Mouse (Mus musculus) midbrain, embryonic 15.5 days (tissue): Measurements from ENCODE around the gene Prkg1. TPM values are rescaled to one million over a fixed set of nuclear protein-coding genes. Genes with fewer than 3 reads are reported as not detected.

Experiments
- ATAC-seq: fragments of 200-750 bp; cut with Nextera tagmentation; replicated peaks from 2 replicates; pipeline ENCODE4 v1.8.0; 2017; ENCODE audit warnings: moderate TSS enrichment
- H3K27ac ChIP-seq: fragments of 300-500 bp; sonication (generic); 2 replicates; pipeline ENCODE4 v1.5.1; 2015; ENCODE audit warnings: mild to moderate bottlenecking, inconsistent platforms
- H3K27me3 ChIP-seq: fragments of 300-500 bp; sonication (generic); replicated peaks from 2 replicates; pipeline ENCODE4 v1.6.1; 2015; ENCODE audit warnings: inconsistent platforms
- H3K36me3 ChIP-seq: fragments of 300-500 bp; sonication (generic); replicated peaks from 2 replicates; pipeline ENCODE4 v1.6.1; 2015; ENCODE audit warnings: inconsistent platforms
- H3K4me1 ChIP-seq: fragments of 300-500 bp; sonication (generic); 2 replicates; pipeline ENCODE4 v1.6.1; 2015; ENCODE audit warnings: inconsistent platforms
- H3K4me2 ChIP-seq: fragments of 300-500 bp; sonication (generic); 2 replicates; pipeline ENCODE4 v1.6.1; 2015; ENCODE audit warnings: inconsistent platforms, mild to moderate bottlenecking, moderate library complexity
- H3K4me3 ChIP-seq: fragments of 300-500 bp; sonication (generic); 2 replicates; pipeline ENCODE4 v1.5.1; 2015; ENCODE audit warnings: mild to moderate bottlenecking, inconsistent platforms
- H3K9ac ChIP-seq: fragments of 300-500 bp; sonication (generic); 2 replicates; pipeline ENCODE4 v1.6.1; 2015; ENCODE audit warnings: mild to moderate bottlenecking, inconsistent platforms
- H3K9me3 ChIP-seq: fragments of 300-500 bp; sonication (generic); 2 replicates; pipeline ENCODE4 v1.6.1; 2016; ENCODE audit warnings: inconsistent platforms
- WGBS: fragments of 180-500 bp; shearing (Covaris S2); methylation state at CpG from one replicate; pipeline ENCODE4 v1.1.7; 2015; ENCODE audit warnings: mixed read lengths; 5-methylcytosine and 5-hydroxymethylcytosine counted together
- polyA plus RNA-seq: library from polyadenylated mRNA; unstranded; fragments of >200 nt; fragmentation: Nextera tagmentation; extraction: Ambion mirVana; gene quantifications from 2 replicates; pipeline ENCODE4 v1.2.1, GENCODE M21; 2015

Prkg1 gene
- polyA plus RNA-seq, 1 experiment from 2014 or later: 4.3 TPM

DNA sequence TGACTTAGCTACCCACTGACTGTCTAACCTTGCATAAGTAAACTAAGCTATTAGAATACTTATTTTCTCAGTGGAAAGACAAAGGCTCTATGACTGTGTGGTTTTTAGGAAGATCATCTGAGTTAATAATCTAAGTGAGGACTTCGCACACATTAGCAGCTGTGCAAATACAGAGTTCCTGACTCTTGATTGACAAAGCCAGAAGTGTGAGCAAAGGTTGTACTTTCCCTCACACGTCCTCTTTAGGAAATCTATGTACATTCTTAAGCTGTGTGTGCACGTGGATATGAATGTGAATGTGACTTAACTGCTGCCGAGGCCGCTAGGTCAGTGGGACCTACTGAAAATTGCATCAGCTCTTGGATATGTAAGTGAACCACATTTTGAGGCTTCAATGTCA lies 738.0 kb downstream of the Prkg1 start:
- Histone ChIP-seq H3K4me1 (no peaks in the 10 kb centered on the region), H3K36me3 (no peaks in the 10 kb centered on the region), H3K9ac (no peak overlapping the region), H3K9me3 (no peaks in the 10 kb centered on the region), H3K4me2 (no peak overlapping the region), H3K27ac (no peak overlapping the region), H3K4me3 (no peak overlapping the region), H3K27me3 (no peaks in the 10 kb centered on the region)
- 82% methylated on average over 5 of the region's 5 CpGs for WGBS
- no peak for ATAC-seq

DNA sequence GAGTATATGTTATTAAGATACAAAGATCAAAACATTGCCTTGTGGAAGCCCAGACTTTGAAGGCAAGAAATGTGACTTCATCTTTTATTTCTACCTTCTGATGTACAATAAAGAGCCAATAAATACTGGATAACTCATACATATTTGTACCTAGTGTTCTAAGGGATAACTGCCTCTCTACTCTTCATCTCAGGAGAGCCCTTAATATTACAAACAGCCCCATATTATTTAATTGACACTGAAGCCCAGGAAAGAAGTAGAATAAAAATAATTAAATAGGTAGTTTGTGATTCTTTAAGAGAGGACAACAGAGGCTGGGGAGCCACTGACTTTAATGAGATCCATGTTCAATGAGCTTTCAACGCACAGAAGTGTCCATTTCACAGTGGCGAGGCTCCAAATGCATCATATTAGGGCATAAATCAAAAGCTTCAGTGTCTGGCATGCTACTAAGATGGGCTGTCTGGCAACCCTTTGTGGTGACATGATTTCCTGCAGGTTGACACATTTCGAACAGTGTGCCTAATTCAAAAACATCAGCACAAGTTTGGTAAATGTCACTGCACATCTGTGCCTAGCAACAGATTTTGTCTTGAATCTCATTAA lies 753.2 kb downstream of the Prkg1 start:
- Histone ChIP-seq H3K27me3 (no peaks in the 10 kb centered on the region), H3K27ac (no peak overlapping the region), H3K4me1 (no peaks in the 10 kb centered on the region), H3K4me3 (no peak overlapping the region), H3K9ac (no peak overlapping the region), H3K4me2 (no peak overlapping the region), H3K36me3 (no peaks in the 10 kb centered on the region), H3K9me3 (no peaks in the 10 kb centered on the region)
- WGBS: 68% methylated on average over 3 of the region's 3 CpGs
- no peak for ATAC-seq

DNA sequence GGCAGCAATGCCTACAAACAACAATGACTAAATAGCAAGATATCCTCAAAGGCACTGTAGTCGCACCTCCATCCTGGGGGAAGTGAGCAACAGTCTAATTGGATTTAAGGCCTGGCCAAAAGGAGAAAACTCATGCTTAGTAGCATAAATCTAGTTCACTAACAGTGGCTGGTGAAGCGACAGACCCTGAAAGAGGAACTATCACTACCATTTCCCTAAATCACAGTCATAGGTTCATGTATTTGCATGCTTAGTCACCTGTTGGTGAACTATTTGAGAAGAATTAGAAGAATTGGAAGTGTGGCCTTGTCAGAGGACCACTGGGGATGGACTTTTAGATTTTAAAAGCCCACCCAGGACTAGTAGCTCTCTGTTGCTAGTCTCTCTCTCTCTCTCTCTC lies 766.3 kb downstream of the Prkg1 start:
- ATAC-seq: no peak

DNA sequence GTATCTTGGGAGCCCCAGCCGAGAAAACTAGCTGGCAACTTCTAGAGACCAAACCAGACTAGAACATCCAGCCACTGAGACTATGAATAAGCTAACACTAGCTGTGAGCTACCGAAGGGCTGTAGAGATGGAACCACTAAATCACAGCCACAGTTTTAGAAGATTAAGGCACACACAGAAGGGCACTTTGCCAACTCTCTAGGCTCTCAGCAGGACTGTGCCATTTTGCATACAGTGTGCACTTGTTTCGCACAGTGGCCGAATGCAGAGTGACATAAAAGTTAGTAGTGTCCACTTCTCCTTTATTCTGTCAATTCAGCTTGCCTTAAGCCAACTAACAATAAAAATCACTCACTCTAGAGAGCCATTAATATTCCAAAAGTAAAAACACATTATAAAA lies 774.4 kb downstream of the Prkg1 start:
- no peak overlapping the region for H3K9ac ChIP-seq
- H3K9me3 ChIP-seq: no peaks in the 10 kb centered on the region
- H3K4me3 ChIP-seq: no peak overlapping the region
- H3K27ac ChIP-seq: no peak overlapping the region
- WGBS: 54% methylated on average over 4 of the region's 4 CpGs
- no peaks in the 10 kb centered on the region for H3K36me3 ChIP-seq
- H3K4me2 ChIP-seq: no peak overlapping the region
- no peaks in the 10 kb centered on the region for H3K27me3 ChIP-seq
- no peaks in the 10 kb centered on the region for H3K4me1 ChIP-seq
- ATAC-seq: 0 out of 2 replicates have a peak, but pooled peaks have one; percentile 50

More for the DNA sequence above, 766.3 kb downstream of the Prkg1 start:
- no peaks in the 10 kb centered on the region for H3K27me3 ChIP-seq
- 90% methylated on average over 2 of the region's 2 CpGs for WGBS
- H3K9me3 ChIP-seq: no peaks in the 10 kb centered on the region
- H3K4me3 ChIP-seq: no peak overlapping the region
- H3K4me1 ChIP-seq: no peaks in the 10 kb centered on the region
- no peak overlapping the region for H3K27ac ChIP-seq
- no peak overlapping the region for H3K9ac ChIP-seq
- no peak overlapping the region for H3K4me2 ChIP-seq
- H3K36me3 ChIP-seq: no peaks in the 10 kb centered on the region

DNA sequence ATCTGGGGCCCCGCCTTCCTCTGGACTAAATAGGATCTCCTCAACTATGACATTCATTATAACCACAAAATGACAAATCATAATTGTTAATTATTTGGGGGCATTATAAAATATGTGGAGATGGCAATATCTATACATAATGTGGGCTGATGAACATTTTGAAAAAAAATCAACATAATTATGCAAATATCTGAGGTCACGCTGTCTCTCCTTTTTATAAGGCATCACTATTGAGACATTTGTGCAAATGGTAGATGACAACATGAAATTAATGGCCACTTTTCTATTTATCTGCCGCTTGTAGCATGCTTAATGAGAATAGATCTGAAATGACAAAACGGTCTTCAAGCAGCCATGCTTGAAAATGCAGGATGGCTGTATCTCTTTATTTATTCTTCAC lies 782.4 kb downstream of the Prkg1 start:
- Histone ChIP-seq H3K27ac (no peak overlapping the region), H3K9ac (no peak overlapping the region), H3K9me3 (no peaks in the 10 kb centered on the region), H3K4me2 (no peak overlapping the region), H3K36me3 (no peaks in the 10 kb centered on the region), H3K4me3 (no peak overlapping the region), H3K4me1 (no peaks in the 10 kb centered on the region), H3K27me3 (no peaks in the 10 kb centered on the region)
- 74% methylated on average over 4 of the region's 4 CpGs for WGBS
- no peak for ATAC-seq

DNA sequence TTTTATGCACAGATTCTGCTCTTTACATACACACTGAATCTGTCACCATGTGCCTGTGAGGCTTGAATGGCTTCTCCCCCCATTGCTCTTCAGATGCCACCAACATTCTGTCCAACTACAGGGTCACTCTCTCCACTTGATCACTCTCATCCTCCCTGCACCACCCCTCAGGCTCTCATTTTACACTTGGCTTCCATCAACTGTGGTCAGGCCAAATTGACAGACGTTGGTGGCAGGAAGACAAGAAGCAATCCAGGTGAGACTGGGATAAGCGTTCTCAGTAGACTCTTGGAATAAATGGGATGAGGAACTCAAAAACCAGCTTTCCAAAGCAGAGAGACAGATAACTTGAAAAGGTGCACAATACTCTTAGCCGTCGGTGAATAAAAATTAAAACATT lies 786.7 kb downstream of the Prkg1 start:
- 91% methylated on average over 4 of the region's 4 CpGs for WGBS
- Histone ChIP-seq H3K4me2 (no peak overlapping the region), H3K36me3 (no peaks in the 10 kb centered on the region), H3K9me3 (no peaks in the 10 kb centered on the region), H3K27me3 (no peaks in the 10 kb centered on the region), H3K4me1 (no peaks in the 10 kb centered on the region), H3K4me3 (no peak overlapping the region), H3K27ac (no peak overlapping the region), H3K9ac (no peak overlapping the region)
- no peak for ATAC-seq

DNA sequence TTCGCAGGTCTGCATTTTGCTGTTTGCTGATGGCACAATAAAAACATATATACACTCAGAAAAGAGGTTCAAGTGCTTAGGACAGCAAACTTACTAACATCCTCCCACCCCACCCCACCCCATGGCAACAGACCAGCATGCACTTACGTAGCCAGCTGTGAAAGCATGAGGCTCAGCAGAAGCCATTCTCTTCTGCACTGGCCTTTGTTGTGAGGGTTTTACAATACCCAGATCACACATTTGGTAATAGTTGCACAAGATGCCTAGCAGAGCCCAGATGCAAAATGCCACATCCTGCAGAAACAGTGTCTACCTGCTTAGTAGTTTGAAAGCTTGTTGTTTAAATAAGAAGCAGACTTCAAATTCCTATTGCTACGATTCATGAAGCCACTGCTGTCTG lies 814.2 kb downstream of the Prkg1 start:
- no peak for ATAC-seq
- WGBS: 70% methylated on average over 3 of the region's 3 CpGs

DNA sequence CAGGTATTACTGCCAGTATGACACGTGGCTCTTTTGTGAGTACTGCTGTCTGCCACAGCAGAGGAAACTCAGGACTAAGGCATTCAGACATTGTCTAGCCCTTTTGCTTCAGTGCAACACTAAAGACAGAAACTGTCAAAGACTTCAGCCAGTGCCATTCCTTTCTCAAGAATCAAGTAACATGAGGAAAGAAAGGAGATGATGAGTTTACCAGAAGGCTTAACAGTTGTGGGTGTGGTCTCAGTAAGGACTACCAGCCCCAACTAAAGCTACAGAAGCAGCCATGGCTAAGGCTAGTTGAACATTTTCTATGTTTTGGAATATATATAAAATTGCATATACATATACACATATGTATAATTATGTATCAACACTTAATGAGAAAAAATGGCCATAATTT lies 816.6 kb downstream of the Prkg1 start:
- Histone ChIP-seq H3K4me2 (no peak overlapping the region), H3K9me3 (no peaks in the 10 kb centered on the region), H3K4me3 (no peak overlapping the region), H3K36me3 (no peaks in the 10 kb centered on the region), H3K4me1 (no peaks in the 10 kb centered on the region), H3K27me3 (no peaks in the 10 kb centered on the region), H3K27ac (no peak overlapping the region), H3K9ac (no peak overlapping the region)
- WGBS: 73% methylated on average over 1 of the region's 1 CpGs
- ATAC-seq: no peak

More for the DNA sequence above, 814.2 kb downstream of the Prkg1 start:
- Histone ChIP-seq H3K4me1 (no peaks in the 10 kb centered on the region), H3K27ac (no peak overlapping the region), H3K4me3 (no peak overlapping the region), H3K9ac (no peak overlapping the region), H3K4me2 (no peak overlapping the region), H3K9me3 (no peaks in the 10 kb centered on the region), H3K36me3 (no peaks in the 10 kb centered on the region), H3K27me3 (no peaks in the 10 kb centered on the region)

DNA sequence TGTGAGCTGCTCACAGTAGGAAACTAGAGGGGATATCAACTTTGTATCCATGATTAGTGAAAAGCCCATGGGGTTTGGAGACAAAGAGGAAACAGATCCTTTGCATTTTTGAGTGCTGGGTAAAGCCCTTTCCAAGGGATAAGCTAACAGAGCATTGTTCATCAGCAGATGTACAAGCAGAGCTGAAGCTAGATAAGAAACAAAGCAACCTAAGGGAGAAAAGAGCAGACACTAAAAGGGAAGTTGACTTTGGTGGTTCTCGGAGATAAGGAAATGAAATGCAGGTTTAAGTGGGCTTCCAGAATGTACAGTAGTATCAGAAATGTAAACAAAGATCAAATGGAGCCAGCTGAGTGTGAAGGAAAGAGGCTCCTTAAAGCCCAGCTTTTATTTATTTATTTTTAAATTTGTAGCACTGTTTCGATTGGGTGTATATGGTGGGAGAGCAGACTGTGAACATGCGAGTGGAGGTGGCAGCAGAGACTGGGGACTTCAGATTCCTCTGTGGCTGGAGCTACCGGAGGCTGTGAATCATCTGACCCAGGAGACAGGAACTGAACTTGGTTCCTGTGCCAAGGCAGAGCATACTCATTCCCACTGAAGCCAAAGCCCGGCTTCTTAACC lies 822.4 kb downstream of the Prkg1 start:
- H3K4me2 ChIP-seq: no peak overlapping the region

DNA sequence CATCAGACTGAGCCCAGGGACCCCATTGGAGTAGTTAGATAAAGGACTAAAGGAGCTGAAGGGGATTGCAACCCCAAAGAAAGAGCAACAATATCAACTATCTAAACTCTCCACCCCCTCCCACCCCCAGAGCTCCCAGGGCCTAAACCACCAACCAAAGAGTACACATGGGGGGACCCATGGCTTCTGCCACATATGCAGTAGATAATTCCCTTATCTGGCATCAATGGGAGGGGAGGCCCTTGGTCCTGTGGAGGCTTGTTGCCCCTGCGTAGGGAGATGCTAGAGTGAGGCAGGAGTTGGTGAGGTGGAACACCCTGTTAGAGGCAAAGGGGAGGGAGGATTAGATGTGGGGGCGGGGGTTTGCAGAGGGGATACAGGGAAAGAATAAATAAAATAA lies 826.8 kb downstream of the Prkg1 start:
- 76% methylated on average over 2 of the region's 2 CpGs for WGBS
- no peaks in the 10 kb centered on the region for H3K9me3 ChIP-seq
- no peak overlapping the region for H3K4me2 ChIP-seq
- no peak overlapping the region for H3K27ac ChIP-seq
- H3K36me3 ChIP-seq: no peaks in the 10 kb centered on the region
- no peak for ATAC-seq
- H3K9ac ChIP-seq: no peak overlapping the region
- H3K4me1 ChIP-seq: no peaks in the 10 kb centered on the region
- no peaks in the 10 kb centered on the region for H3K27me3 ChIP-seq
- H3K4me3 ChIP-seq: no peak overlapping the region

More for the DNA sequence above, 822.4 kb downstream of the Prkg1 start:
- ATAC-seq: no peak
- Histone ChIP-seq H3K4me3 (no peak overlapping the region), H3K27me3 (no peaks in the 10 kb centered on the region), H3K9ac (no peak overlapping the region), H3K36me3 (no peaks in the 10 kb centered on the region), H3K4me1 (no peaks in the 10 kb centered on the region), H3K9me3 (no peaks in the 10 kb centered on the region), H3K27ac (no peak overlapping the region)
- WGBS: 52% methylated on average over 5 of the region's 5 CpGs

DNA sequence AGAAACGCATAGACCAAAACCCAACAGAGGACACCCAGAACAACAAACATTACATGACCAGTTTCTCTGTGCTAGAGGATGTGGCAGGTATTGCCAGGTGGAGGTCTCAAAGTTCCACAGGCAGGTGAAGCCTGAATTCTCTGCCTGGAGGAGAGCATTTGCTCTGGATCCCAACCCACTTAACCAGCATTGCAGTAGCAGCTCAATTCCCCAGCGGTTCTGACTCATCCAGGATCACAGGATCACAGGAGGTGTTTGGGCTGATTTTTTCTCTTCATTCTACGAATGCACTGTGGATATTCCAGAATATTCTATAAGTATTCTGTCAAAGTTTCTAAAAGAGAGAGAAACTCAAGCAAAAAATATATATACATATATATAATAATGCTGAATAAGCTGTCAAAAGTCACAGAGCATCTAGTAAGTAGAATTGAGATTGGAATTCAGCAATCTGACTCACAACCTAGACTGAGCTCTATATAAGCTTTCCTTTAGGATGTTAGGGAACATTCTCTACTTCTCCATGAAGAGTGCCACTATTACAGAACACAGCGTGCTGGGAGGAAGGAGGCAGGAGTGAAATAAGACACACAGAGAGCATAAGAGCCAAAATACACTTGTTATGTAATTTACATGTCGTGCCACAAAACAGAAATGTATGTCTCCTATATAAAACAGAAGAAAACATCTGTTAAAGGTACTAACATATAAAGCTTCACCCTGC lies 833.2 kb downstream of the Prkg1 start:
- no peak overlapping the region for H3K4me3 ChIP-seq
- no peak for ATAC-seq
- H3K4me2 ChIP-seq: no peak overlapping the region
- no peaks in the 10 kb centered on the region for H3K4me1 ChIP-seq
- no peaks in the 10 kb centered on the region for H3K27me3 ChIP-seq
- no peak overlapping the region for H3K9ac ChIP-seq
- no peak overlapping the region for H3K27ac ChIP-seq
- no peaks in the 10 kb centered on the region for H3K36me3 ChIP-seq
- 93% methylated on average over 5 of the region's 5 CpGs for WGBS
- H3K9me3 ChIP-seq: no peaks in the 10 kb centered on the region

DNA sequence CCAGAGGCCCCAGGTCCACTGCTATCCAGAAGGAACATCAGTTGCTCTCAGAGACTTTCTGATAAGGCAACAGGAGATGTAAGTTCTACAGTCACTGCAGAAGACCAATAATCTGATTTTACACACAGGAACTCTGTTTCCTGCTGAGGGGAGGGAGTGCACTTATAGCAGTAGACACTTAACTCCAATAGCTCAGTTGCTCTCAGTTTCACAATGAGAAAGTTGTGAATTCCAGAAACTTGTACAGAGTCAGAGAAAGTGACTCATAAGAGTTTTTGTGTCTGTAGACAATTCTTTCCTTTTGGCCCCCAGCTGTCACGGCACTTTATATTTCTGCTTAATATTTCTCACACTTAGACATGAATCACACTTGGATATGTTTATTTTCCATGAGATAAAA lies 840.8 kb downstream of the Prkg1 start:
- H3K27me3 ChIP-seq: no peaks in the 10 kb centered on the region
- no peaks in the 10 kb centered on the region for H3K9me3 ChIP-seq
- no peaks in the 10 kb centered on the region for H3K36me3 ChIP-seq
- no peak overlapping the region for H3K9ac ChIP-seq
- ATAC-seq: no peak
- H3K27ac ChIP-seq: no peak overlapping the region
- H3K4me2 ChIP-seq: no peak overlapping the region
- H3K4me1 ChIP-seq: no peaks in the 10 kb centered on the region
- no peak overlapping the region for H3K4me3 ChIP-seq
- 91% methylated on average over 1 of the region's 1 CpGs for WGBS

DNA sequence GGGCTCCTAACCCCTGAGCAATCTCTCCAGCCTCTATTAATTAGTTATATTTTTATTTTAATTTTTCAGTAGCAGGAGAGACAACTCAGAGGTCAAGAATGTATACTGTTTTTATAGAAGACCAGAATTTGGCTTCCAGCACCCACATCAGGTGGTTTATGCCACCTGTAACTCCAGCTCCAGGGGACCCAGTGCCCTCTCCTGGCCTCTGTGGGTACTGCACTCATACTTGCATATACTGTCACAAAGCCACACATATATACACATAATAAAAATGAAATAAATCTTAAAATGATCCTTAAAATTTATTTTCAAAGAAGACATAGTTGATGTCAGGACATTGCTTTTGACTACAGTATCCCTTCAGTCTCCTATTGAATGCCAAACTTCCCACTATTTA lies 862.5 kb downstream of the Prkg1 start:
- Histone ChIP-seq H3K4me1 (no peaks in the 10 kb centered on the region), H3K9me3 (no peaks in the 10 kb centered on the region), H3K27me3 (no peaks in the 10 kb centered on the region), H3K36me3 (no peaks in the 10 kb centered on the region), H3K4me3 (no peak overlapping the region), H3K27ac (no peak overlapping the region), H3K4me2 (no peak overlapping the region), H3K9ac (no peak overlapping the region)
- no peak for ATAC-seq
